Mouse (Mus musculus): ENCODE data around the gene Ptpn5. TPM values are rescaled to one million over a fixed set of nuclear protein-coding genes. Genes with fewer than 3 reads are reported as not detected.

Gene Ptpn5
- polyA plus RNA-seq, 1 experiment from 2014 or later: 0.50 TPM

- H3K9me3 ChIP-seq: no peaks in the 10 kb centered on the region
- no peak overlapping the region for H3K9ac ChIP-seq
- no peak overlapping the region for H3K4me2 ChIP-seq
- H3K4me1 ChIP-seq: peaks cover 15% of the 10 kb centered on the region
- no peaks in the 10 kb centered on the region for H3K36me3 ChIP-seq
- H3K4me3 ChIP-seq: no peak overlapping the region
- H3K27me3 ChIP-seq: no peaks in the 10 kb centered on the region
- ATAC-seq (ENCODE audit: insufficient number of reproducible peaks, low FRiP score, low TSS enrichment, low read depth): no peak
- H3K27ac ChIP-seq: no peak overlapping the region
- 72% methylated on average over 8 of the region's 8 CpGs for WGBS
Observed at GRCm38 (mm10) chr7:47077451-47077850, 56.0 kb downstream of the Ptpn5 start.

- 54% methylated on average over 3 of the region's 3 CpGs for WGBS
- Histone ChIP-seq H3K27me3 (no peaks in the 10 kb centered on the region), H3K36me3 (no peaks in the 10 kb centered on the region), H3K27ac (no peak overlapping the region), H3K4me2 (no peak overlapping the region), H3K9ac (no peak overlapping the region), H3K9me3 (no peaks in the 10 kb centered on the region), H3K4me1 (peaks cover 15% of the 10 kb centered on the region), H3K4me3 (no peak overlapping the region)
- ATAC-seq (ENCODE audit: insufficient number of reproducible peaks, low FRiP score, low TSS enrichment, low read depth): no peak
Observed at GRCm38 (mm10) chr7:47076729-47077128, 56.8 kb downstream of the Ptpn5 start.

- WGBS: 80% methylated on average over 6 of the region's 6 CpGs
- Histone ChIP-seq H3K36me3 (no peaks in the 10 kb centered on the region), H3K4me3 (no peak overlapping the region), H3K9ac (no peak overlapping the region), H3K27ac (no peak overlapping the region), H3K4me2 (no peak overlapping the region), H3K27me3 (no peaks in the 10 kb centered on the region), H3K9me3 (no peaks in the 10 kb centered on the region), H3K4me1 (peaks cover 14% of the 10 kb centered on the region)
- ATAC-seq (ENCODE audit: insufficient number of reproducible peaks, low FRiP score, low TSS enrichment, low read depth): no peak
Observed at GRCm38 (mm10) chr7:47076193-47076592, 57.3 kb downstream of the Ptpn5 start.

GRCm38 (mm10) chr7:47073536-47074521, 59.7 kb downstream of the Ptpn5 start:
- ATAC-seq (ENCODE audit: insufficient number of reproducible peaks, low FRiP score, low TSS enrichment, low read depth): no peak

GRCm38 (mm10) chr7:47072551-47072950, 60.9 kb downstream of the Ptpn5 start:
- H3K4me1 ChIP-seq: peaks cover 10% of the 10 kb centered on the region
- H3K9ac ChIP-seq: no peak overlapping the region
- no peak overlapping the region for H3K27ac ChIP-seq
- no peaks in the 10 kb centered on the region for H3K9me3 ChIP-seq
- no peak for ATAC-seq (ENCODE audit: insufficient number of reproducible peaks, low FRiP score, low TSS enrichment, low read depth)
- H3K36me3 ChIP-seq: no peaks in the 10 kb centered on the region
- H3K4me2 ChIP-seq: no peak overlapping the region
- no peaks in the 10 kb centered on the region for H3K27me3 ChIP-seq
- WGBS: 69% methylated on average over 5 of the region's 5 CpGs
- H3K4me3 ChIP-seq: no peak overlapping the region

More at GRCm38 (mm10) chr7:47073536-47074521, 59.7 kb downstream of the Ptpn5 start:
- Histone ChIP-seq H3K4me1 (peaks cover 10% of the 10 kb centered on the region), H3K27me3 (no peaks in the 10 kb centered on the region), H3K4me3 (no peak overlapping the region), H3K36me3 (no peaks in the 10 kb centered on the region), H3K27ac (no peak overlapping the region), H3K9ac (no peak overlapping the region), H3K9me3 (no peaks in the 10 kb centered on the region), H3K4me2 (no peak overlapping the region)
- 35% methylated on average over 18 of the region's 18 CpGs for WGBS

GRCm38 (mm10) chr7:47067879-47068278, 65.6 kb downstream of the Ptpn5 start:
- Histone ChIP-seq H3K4me1 (no peaks in the 10 kb centered on the region; the same call in 1 of the 2 replicates), H3K4me3 (no peak overlapping the region), H3K36me3 (no peaks in the 10 kb centered on the region), H3K27ac (no peak overlapping the region), H3K27me3 (no peaks in the 10 kb centered on the region), H3K9ac (no peak overlapping the region), H3K9me3 (no peaks in the 10 kb centered on the region), H3K4me2 (no peak overlapping the region)
- no peak for ATAC-seq (ENCODE audit: insufficient number of reproducible peaks, low FRiP score, low TSS enrichment, low read depth)
- 74% methylated on average over 5 of the region's 5 CpGs for WGBS

GRCm38 (mm10) chr7:47066942-47067341, 66.5 kb downstream of the Ptpn5 start:
- Histone ChIP-seq H3K4me1 (no peaks in the 10 kb centered on the region), H3K9ac (no peak overlapping the region), H3K4me2 (no peak overlapping the region), H3K9me3 (no peaks in the 10 kb centered on the region), H3K4me3 (no peak overlapping the region), H3K36me3 (no peaks in the 10 kb centered on the region), H3K27ac (no peak overlapping the region), H3K27me3 (no peaks in the 10 kb centered on the region)
- 59% methylated on average over 3 of the region's 3 CpGs for WGBS
- ATAC-seq (ENCODE audit: insufficient number of reproducible peaks, low FRiP score, low TSS enrichment, low read depth): no peak

GRCm38 (mm10) chr7:47061560-47061959, 71.9 kb downstream of the Ptpn5 start:
- H3K27ac ChIP-seq: no peak overlapping the region
- H3K4me3 ChIP-seq: no peak overlapping the region
- no peak for ATAC-seq (ENCODE audit: insufficient number of reproducible peaks, low FRiP score, low TSS enrichment, low read depth)
- WGBS: 86% methylated on average over 5 of the region's 5 CpGs
- H3K27me3 ChIP-seq: no peaks in the 10 kb centered on the region
- no peaks in the 10 kb centered on the region for H3K36me3 ChIP-seq
- no peaks in the 10 kb centered on the region for H3K9me3 ChIP-seq
- no peaks in the 10 kb centered on the region for H3K4me1 ChIP-seq
- no peak overlapping the region for H3K9ac ChIP-seq
- H3K4me2 ChIP-seq: no peak overlapping the region

GRCm38 (mm10) chr7:47059339-47059738, 74.1 kb downstream of the Ptpn5 start:
- Histone ChIP-seq H3K27me3 (no peaks in the 10 kb centered on the region), H3K36me3 (no peaks in the 10 kb centered on the region; the same call in 1 of the 2 replicates), H3K9me3 (no peaks in the 10 kb centered on the region), H3K4me3 (no peak overlapping the region), H3K4me1 (no peaks in the 10 kb centered on the region), H3K9ac (no peak overlapping the region), H3K27ac (no peak overlapping the region), H3K4me2 (no peak overlapping the region)
- ATAC-seq (ENCODE audit: insufficient number of reproducible peaks, low FRiP score, low TSS enrichment, low read depth): no peak
- 84% methylated on average over 7 of the region's 7 CpGs for WGBS

- WGBS: 84% methylated on average over 4 of the region's 4 CpGs
- Histone ChIP-seq H3K36me3 (peaks cover 9% of the 10 kb centered on the region), H3K27me3 (no peaks in the 10 kb centered on the region), H3K9me3 (no peaks in the 10 kb centered on the region), H3K4me3 (no peak overlapping the region), H3K4me2 (no peak overlapping the region), H3K9ac (no peak overlapping the region), H3K4me1 (peaks cover 16% of the 10 kb centered on the region), H3K27ac (no peak overlapping the region)
- no peak for ATAC-seq (ENCODE audit: insufficient number of reproducible peaks, low FRiP score, low TSS enrichment, low read depth)
Observed at GRCm38 (mm10) chr7:47056273-47056672, 77.2 kb downstream of the Ptpn5 start.

- H3K4me3 ChIP-seq: no peak overlapping the region
- H3K36me3 ChIP-seq: peaks cover 9% of the 10 kb centered on the region
- H3K4me1 ChIP-seq: peaks cover 21% of the 10 kb centered on the region
- 78% methylated on average over 9 of the region's 9 CpGs for WGBS
- no peaks in the 10 kb centered on the region for H3K9me3 ChIP-seq
- no peak for ATAC-seq (ENCODE audit: insufficient number of reproducible peaks, low FRiP score, low TSS enrichment, low read depth)
- no peak overlapping the region for H3K4me2 ChIP-seq
- H3K27ac ChIP-seq: no peak overlapping the region
- no peak overlapping the region for H3K9ac ChIP-seq
- no peaks in the 10 kb centered on the region for H3K27me3 ChIP-seq
Observed at GRCm38 (mm10) chr7:47055744-47056143, 77.7 kb downstream of the Ptpn5 start.

GRCm38 (mm10) chr7:47054666-47055065, 78.8 kb downstream of the Ptpn5 start:
- Histone ChIP-seq H3K27me3 (no peaks in the 10 kb centered on the region), H3K4me3 (no peak overlapping the region), H3K9me3 (no peaks in the 10 kb centered on the region), H3K36me3 (peaks cover 9% of the 10 kb centered on the region), H3K9ac (no peak overlapping the region), H3K4me1 (peaks cover 23% of the 10 kb centered on the region), H3K27ac (no peak overlapping the region), H3K4me2 (no peak overlapping the region)
- 88% methylated on average over 2 of the region's 2 CpGs for WGBS
- ATAC-seq (ENCODE audit: insufficient number of reproducible peaks, low FRiP score, low TSS enrichment, low read depth): no peak
